Mouse (Mus musculus): ENCODE results near the gene Mipep.

GRCm38 (mm10) chr14:60751581-60751980, 32.8 kb upstream of the Mipep start:
- TF ChIP-seq GATA1 (IDR thresholded peaks at IDR 0.05; ENCODE audit: borderline replicate concordance, low read length) (no peak), FLI1 (IDR thresholded peaks at IDR 0.05; ENCODE audit: low read length) (no peak)
